Comparison of ENCODE assay signal across 9 mouse cellular contexts in the genomic region with DNA sequence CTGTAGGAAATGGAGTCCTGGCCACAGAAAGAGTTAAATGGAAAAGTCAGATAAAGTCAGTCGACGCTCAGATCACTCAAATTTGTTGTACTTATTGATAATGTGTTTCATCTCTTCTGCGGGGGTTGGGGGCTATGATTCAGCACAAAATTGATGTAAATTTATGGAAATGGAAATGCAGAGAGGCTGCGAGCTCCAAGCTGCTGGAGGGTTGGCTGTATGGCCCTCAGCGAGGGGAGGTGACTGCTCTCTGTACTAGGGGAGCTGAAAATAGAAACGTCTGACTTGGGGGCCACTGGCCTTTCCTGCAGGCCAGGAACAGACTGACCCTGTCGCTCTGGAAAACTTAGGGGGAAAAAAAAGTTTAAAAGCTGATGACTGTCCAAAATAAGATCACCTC. TPM values are rescaled to one million over a fixed set of nuclear protein-coding genes. Genes with fewer than 3 reads are reported as not detected.
DNase-seq lines count a peak whose midpoint lies in the region; ATAC-seq and TF ChIP-seq lines count a peak whose summit lies in the region.
"Had no signal": no experiment of that assay in that cellular context is flagged by ENCODE, and none has a peak within 500 bp of the region (broad histone marks: within the 10 kb centered on the region; RNA-seq: fewer than 3 reads in every experiment).

No protein-coding gene starts in this region.

- 8% methylated on average over 7 of the region's 7 CpGs for WGBS in forebrain, postnatal 0 days
- 9% methylated on average over 7 of the region's 7 CpGs for WGBS in kidney, postnatal 0 days
- 8% methylated on average over 7 of the region's 7 CpGs for WGBS in neural tube, embryonic 13.5 days

- H3K4me3 ChIP-seq in layer of hippocampus, adult 2 months = peak overlapping the region; percentile 63
- peak overlapping the region; percentile 47 for H3K4me3 ChIP-seq in forebrain, postnatal 0 days (ENCODE audit: low read depth, low read length)
- peak overlapping the region; percentile 38 for H3K4me3 ChIP-seq in kidney, postnatal 0 days (replicated peaks; ENCODE audit: low read depth, low read length)
- peak overlapping the region; percentile 47 for H3K4me3 ChIP-seq in neural tube, embryonic 13.5 days

- ATAC-seq in forebrain, postnatal 0 days = peak; percentile 47
- no peak for ATAC-seq in kidney, postnatal 0 days (replicated peaks; ENCODE audit: low FRiP score, low read depth)
- ATAC-seq in neural tube, embryonic 13.5 days (ENCODE audit: low read depth) = peak; percentile 59; the same call in 1 of the 2 replicates

- no peaks in the 10 kb centered on the region for H3K9me3 ChIP-seq in forebrain, postnatal 0 days (ENCODE audit: low read length)
- no peaks in the 10 kb centered on the region for H3K9me3 ChIP-seq in kidney, postnatal 0 days (replicated peaks; ENCODE audit: low read length)
- H3K9me3 ChIP-seq in neural tube, embryonic 13.5 days = no peaks in the 10 kb centered on the region; the same call in 1 of the 2 replicates

- peak overlapping the region; percentile 82 for H3K27ac ChIP-seq in layer of hippocampus, adult 2 months
- H3K27ac ChIP-seq in forebrain, postnatal 0 days (ENCODE audit: low read depth, low read length) = peak overlapping the region; percentile 57; the same call in 1 of the 2 replicates
- peak overlapping the region; percentile 67 for H3K27ac ChIP-seq in kidney, postnatal 0 days
- peak overlapping the region; percentile 49; the same call in 1 of the 2 replicates for H3K27ac ChIP-seq in neural tube, embryonic 13.5 days (replicated peaks)

- no peak for TF ChIP-seq CTCF in layer of hippocampus, adult 2 months (conservative IDR thresholded peaks at IDR 0.05)
- TF ChIP-seq CTCF in forebrain, postnatal 0 days (IDR thresholded peaks at IDR 0.05; ENCODE audit: low read depth) = no peak
- TF ChIP-seq CTCF in kidney, postnatal 0 days (IDR thresholded peaks at IDR 0.05; ENCODE audit: low read depth) = no peak

- peak overlapping the region; percentile 81 for H3K4me2 ChIP-seq in forebrain, postnatal 0 days (ENCODE audit: low read depth)
- H3K4me2 ChIP-seq in kidney, postnatal 0 days (ENCODE audit: low read length) = peak overlapping the region; percentile 67
- peak overlapping the region; percentile 74 for H3K4me2 ChIP-seq in neural tube, embryonic 13.5 days

- H3K4me1 ChIP-seq in forebrain, postnatal 0 days (ENCODE audit: insufficient read depth) = peaks cover 18% of the 10 kb centered on the region; the same call in 1 of the 2 replicates
- H3K4me1 ChIP-seq in kidney, postnatal 0 days (replicated peaks; ENCODE audit: insufficient read depth, low read length) = peaks cover 10% of the 10 kb centered on the region; the same call in 1 of the 2 replicates
- H3K4me1 ChIP-seq in neural tube, embryonic 13.5 days (replicated peaks) = peaks cover 20% of the 10 kb centered on the region

- no peaks in the 10 kb centered on the region for H3K27me3 ChIP-seq in forebrain, postnatal 0 days (ENCODE audit: insufficient read depth, low read length)
- no peaks in the 10 kb centered on the region for H3K27me3 ChIP-seq in kidney, postnatal 0 days (ENCODE audit: insufficient read depth, low read length)
- 0 out of 2 replicates have a peak, but pooled peaks cover 2% of the 10 kb centered on the region for H3K27me3 ChIP-seq in neural tube, embryonic 13.5 days

- peak overlapping the region; percentile 57; the same call in 1 of the 2 replicates for H3K9ac ChIP-seq in forebrain, postnatal 0 days
- peak overlapping the region; percentile 52; the same call in 1 of the 2 replicates for H3K9ac ChIP-seq in kidney, postnatal 0 days (ENCODE audit: low read depth, low read length)
- H3K9ac ChIP-seq in neural tube, embryonic 13.5 days = peak overlapping the region; percentile 64

- no peaks in the 10 kb centered on the region for H3K36me3 ChIP-seq in forebrain, postnatal 0 days (ENCODE audit: insufficient read depth)
- no peaks in the 10 kb centered on the region for H3K36me3 ChIP-seq in kidney, postnatal 0 days (ENCODE audit: insufficient read depth, low read length)
- H3K36me3 ChIP-seq in neural tube, embryonic 13.5 days = no peaks in the 10 kb centered on the region
- H3K36me3 ChIP-seq: G1E had no signal

- DNase-seq in layer of hippocampus, adult 2 months (ENCODE audit: low spot score in 2 of 2) = peak in 1 of 2 experiments; percentile 39
- no peak for DNase-seq in layer of hippocampus, postnatal 25 days (ENCODE audit: extremely low spot score in 1 of 2, low spot score in 1 of 2)
- no peak for DNase-seq in forebrain, postnatal 0 days
- DNase-seq in kidney, postnatal 0 days (ENCODE audit: low spot score) = no peak
- no peak for DNase-seq in adrenal gland, adult (ENCODE audit: inconsistent age in 2 of 2, low spot score in 1 of 2)
- no peak for DNase-seq in MN1 (ENCODE audit: low spot score)
- DNase-seq in urinary bladder, postnatal 10 days (ENCODE audit: low spot score) = no peak

RNA-seq across cellular contexts. Expression of gene Ccdc149, which starts 5.5 kb away (rescaled TPM):
- 10 to 100 TPM; 67.8 to 69.8 TPM for total RNA-seq in layer of hippocampus, adult 2 months (2021)
- 10 to 100 TPM; 62.1 to 64.5 TPM for total RNA-seq in layer of hippocampus, postnatal 25 days (2021)
- 16.1 and 21.4 TPM in 2 replicates for total RNA-seq in forebrain, postnatal 0 days (2014; rRNA removed)
- polyA plus RNA-seq in forebrain, postnatal 0 days (2015; fragmentation: Nextera tagmentation; extraction: Ambion mirVana) = 13.4 and 16.0 TPM in 2 replicates
- 3.5 and 3.6 TPM in 2 replicates for polyA plus RNA-seq in kidney, postnatal 0 days (2015; fragmentation: Nextera tagmentation; extraction: Ambion mirVana)
- polyA plus RNA-seq in neural tube, embryonic 13.5 days (2015; fragmentation: Nextera tagmentation; extraction: Ambion mirVana) = 7.5 and 7.8 TPM in 2 replicates
- total RNA-seq: G1E had no signal
- polyA plus RNA-seq: G1E had no signal
